Mouse (Mus musculus): Measurements from ENCODE around the gene Sertad4.
A peak's percentile ranks its signal among the peaks of the same experiment; 100 is the strongest.

Sertad4 gene

DNA sequence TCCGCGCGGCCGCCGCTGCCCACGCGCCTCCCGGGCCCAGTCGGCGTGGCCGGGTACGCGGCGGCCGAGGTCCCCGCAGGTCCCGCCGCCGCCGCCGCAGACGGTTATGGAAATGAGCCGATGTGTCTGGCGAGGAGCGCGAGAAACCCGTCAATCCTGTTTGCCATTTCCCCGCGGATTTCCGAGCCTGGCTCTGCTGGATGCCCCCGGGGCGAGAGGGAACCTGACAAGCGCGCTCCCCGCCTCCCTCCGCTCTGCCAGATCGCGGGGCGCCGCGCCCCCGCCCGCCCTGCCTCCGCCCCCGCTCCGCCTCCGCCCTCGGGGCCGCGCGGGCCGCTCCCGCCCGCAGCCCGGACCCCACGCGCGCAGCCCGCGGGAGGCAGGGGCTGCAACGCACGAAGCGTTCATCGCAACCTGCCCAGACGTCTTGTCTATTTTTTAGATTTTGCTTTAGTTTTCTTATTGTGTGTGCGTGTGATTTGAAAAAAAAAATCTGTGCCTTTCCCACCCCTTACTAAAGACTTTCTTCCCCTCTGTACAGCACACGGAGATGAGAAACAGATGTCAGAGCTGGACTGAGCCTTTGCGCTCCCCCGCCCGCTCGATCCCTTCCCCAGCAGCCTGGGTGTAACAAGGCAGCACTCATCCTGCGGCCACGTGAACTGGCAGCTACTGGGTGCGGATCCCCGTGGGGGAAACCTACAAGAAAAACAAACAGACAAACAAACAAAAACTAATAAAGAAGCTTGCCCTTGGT, at the start of gene Sertad4:
Sertad4 (minus strand) TSS at position 283 of the 757 bp plus-strand sequence.
- peak; percentile 64 to 73 for DNase-seq (ENCODE audit: low spot score in 2 of 2)

- no peak for DNase-seq (ENCODE audit: low spot score in 2 of 2)
Observed at GRCm38 (mm10) chr1:192901516-192901915, 46.0 kb upstream of the Sertad4 start.

DNA sequence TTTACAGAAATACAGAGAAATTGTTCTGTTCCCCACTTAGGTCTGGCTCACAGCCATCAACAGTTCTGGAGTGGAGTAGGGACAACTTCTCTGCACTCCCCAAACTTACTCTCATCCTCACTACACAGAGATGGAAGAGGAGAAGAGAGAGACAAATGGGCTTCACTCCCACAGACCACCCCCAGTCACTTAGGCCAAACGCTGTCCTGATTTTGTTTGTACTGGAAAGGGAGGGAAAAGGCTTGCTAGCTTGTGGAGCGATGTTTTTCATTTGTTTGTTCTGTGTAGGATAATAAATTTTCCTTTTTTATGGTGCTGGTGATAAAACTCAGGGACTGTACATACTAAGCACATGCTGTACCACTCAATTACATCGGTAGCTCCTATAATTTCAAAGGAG, 45.4 kb upstream of the Sertad4 start:
- DNase-seq (ENCODE audit: low spot score in 2 of 2), result no peak

DNA sequence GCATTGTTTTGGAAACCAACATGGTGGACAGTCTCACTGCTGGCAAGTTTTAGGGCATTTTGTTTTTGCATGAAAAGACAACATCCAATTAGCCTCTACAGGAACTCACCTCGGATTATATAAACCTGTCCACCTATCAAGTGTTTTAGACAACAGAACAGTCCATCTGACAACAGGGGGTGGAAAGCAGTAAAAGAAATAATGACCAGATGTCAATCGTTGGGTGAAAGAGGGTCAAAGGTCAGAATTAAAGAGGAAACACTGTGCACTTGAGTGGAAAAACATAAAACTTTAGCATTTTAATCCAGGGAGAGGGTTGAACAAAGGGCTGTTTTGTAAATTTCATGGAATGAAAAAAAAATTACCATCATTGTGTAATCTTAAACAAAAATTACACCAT, 43.2 kb upstream of the Sertad4 start:
- no peak for DNase-seq (ENCODE audit: low spot score in 2 of 2)

GRCm38 (mm10) chr1:192897218-192897617, 41.7 kb upstream of the Sertad4 start:
- no peak for DNase-seq (ENCODE audit: low spot score in 2 of 2)

- no peak for DNase-seq (ENCODE audit: low spot score in 2 of 2)
Observed at GRCm38 (mm10) chr1:192896076-192896475, 40.5 kb upstream of the Sertad4 start.

- no peak for DNase-seq (ENCODE audit: low spot score in 2 of 2)
Observed at GRCm38 (mm10) chr1:192890716-192891115, 35.2 kb upstream of the Sertad4 start.

- no peak for DNase-seq (ENCODE audit: low spot score in 2 of 2)
Observed at GRCm38 (mm10) chr1:192882617-192883295, 27.2 kb upstream of the Sertad4 start.

- no peak for DNase-seq (ENCODE audit: low spot score in 2 of 2)
Observed at GRCm38 (mm10) chr1:192880130-192880529, 24.6 kb upstream of the Sertad4 start.

GRCm38 (mm10) chr1:192879086-192879580, 23.6 kb upstream of the Sertad4 start:
- DNase-seq (ENCODE audit: low spot score in 2 of 2), result no peak

DNA sequence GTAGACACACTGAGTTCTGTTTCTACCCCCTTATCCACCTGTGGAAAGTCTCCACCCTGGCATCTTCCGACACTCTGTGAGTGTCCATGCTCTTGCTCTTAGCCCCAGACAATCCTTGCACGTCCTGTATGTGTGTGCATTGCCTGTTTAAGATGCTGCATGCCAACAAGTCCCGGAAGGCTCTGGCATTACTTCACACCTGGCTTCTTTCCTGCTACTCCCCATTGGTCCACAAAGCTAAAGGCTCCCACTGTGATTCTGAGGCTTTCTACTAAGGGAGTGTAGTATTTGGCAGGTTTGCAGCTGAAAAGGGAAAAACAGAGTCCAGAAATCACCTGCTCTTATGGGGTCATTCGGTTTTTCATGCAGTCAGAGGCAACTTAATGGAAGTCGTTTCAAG, 17.3 kb upstream of the Sertad4 start:
- no peak for DNase-seq (ENCODE audit: low spot score in 2 of 2)

GRCm38 (mm10) chr1:192869761-192870160, 14.2 kb upstream of the Sertad4 start:
- DNase-seq (ENCODE audit: low spot score in 2 of 2), result no peak

DNA sequence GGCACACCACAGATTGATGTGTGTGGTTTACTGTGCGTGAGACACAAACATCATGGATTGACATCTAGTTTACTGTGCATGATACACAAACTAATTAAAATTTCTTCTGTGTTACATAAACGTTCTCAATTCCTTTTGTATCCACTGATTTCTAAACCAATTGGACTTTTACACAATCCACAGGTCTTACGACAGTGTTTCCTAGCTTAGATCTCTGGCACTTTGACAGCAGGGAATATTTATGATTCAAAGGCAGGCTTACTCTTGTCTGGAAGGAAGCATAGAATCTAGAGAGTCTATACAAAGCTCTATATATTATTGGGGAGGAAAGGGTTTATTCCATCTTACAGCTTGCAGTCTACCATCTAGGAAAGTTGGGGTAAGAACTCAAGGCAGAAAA, 8.9 kb upstream of the Sertad4 start:
- no peak for DNase-seq (ENCODE audit: low spot score in 2 of 2)

DNA sequence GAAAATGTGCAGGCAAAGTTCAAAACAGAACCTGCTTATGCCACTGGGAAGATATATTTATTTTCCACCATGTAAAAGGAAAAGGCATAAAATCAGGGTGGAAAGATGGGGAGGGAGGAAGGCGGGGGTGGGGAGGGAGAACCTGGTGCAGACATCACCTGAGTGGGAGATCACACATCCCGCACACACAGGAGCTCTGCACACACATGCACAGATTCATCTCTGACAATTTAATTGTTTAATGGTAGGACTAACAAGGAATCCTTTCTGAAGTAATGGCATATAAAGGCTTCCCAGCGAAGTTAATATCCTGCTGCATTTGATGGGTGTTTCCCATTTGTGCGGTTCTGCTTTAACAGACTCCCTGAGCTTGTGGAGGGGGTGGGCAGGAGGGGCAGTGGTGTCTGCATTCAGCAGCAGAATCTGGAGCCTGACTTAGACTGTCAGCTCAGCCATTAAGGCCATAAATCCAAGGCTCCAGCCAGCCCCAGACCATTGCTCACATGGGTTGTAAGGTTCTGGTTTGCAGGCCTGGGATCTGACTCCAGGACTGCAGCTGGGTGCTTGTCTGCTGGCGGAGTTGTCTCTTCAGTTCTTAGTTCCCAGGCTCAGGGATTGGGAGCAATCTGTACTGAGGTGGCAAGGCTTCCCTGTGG, 5.9 kb upstream of the Sertad4 start:
- no peak for DNase-seq (ENCODE audit: low spot score in 2 of 2)

DNA sequence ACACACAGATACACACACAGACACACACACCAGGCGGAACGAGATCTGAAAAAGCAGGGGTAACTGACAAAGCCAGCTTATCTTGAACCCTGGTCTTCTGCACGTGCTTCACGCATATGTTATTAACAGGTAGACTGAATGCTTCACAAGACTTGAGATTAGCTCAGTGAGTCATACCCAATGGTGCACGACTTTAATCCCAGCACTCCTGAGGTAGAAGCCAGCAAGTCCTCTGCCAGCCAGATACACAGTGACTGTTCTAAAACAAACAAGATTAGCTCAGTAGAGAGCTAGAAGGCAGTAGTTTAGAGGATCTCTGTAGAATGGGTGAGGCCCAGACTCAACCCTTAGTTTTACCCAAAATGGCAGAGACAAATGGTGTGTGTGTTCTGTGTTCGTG, 4.7 kb upstream of the Sertad4 start:
- no peak for DNase-seq (ENCODE audit: low spot score in 2 of 2)

- DNase-seq (ENCODE audit: low spot score in 2 of 2), result no peak
Observed at GRCm38 (mm10) chr1:192857582-192857981, 2.0 kb upstream of the Sertad4 start.

DNA sequence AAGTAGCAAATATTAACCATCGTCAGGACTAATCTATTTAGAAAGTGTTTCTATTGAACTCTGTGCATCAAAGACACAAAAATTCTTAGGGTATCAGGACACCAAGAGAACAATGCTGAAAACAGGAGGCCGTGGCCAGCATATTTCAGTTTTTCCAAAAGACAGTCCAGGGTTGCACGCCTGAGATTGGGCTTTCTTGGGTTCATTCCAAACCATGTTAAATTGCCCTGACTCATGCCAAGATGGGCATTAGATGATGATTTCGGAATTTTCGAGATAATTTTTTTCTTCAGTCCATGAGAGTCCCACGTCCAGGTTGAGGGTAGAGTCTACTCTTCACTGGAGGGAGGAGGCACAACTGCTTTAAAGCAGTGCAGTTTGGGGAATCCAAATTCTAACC, 1.4 kb upstream of the Sertad4 start:
- DNase-seq (ENCODE audit: low spot score in 2 of 2), result no peak

DNA sequence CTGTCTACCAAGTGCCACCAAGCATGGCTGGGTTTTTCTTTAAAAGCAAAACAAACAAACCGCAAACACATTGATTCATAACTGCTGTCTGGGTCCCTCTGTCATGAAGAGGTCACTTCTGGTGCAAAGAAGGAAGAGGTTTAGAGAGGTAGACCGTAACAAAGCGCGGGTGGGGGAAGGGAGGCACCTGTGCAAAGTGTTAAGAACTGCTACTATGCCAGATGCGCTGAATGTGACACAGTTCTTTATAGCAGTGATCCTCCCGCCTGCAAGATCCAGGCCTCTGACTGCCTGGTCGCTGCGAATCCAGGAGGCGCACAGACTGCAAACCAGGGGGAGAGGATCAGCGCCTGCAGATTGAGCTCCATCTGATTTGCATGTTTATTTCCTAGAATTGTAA, 855 bp upstream of the Sertad4 start:
- no peak for DNase-seq (ENCODE audit: low spot score in 2 of 2)

DNA sequence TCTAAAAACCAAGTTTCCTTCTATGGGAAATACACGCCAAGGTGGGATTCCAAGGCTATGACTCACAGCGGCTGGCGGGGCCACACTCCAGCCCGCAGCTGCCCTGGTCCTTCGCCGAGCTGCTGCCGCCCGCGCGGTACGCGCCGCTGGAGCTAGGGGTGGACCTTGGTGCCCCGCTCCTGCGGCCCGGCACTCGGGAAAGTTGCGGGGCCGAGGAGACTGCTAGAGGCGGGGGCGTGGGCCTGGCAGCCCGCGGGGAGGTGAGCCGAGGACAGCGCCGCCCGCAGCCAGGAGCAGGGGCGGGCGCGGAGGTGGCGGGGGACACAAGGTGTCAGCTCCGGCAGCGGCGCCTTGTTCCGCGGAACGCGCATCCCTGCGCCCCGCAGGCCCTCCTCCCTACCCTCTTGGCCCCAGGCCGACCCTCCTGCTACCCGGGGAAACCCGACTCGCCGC, 711 bp downstream of the Sertad4 start:
- peak; percentile 56 to 67 for DNase-seq (ENCODE audit: low spot score in 2 of 2)

DNA sequence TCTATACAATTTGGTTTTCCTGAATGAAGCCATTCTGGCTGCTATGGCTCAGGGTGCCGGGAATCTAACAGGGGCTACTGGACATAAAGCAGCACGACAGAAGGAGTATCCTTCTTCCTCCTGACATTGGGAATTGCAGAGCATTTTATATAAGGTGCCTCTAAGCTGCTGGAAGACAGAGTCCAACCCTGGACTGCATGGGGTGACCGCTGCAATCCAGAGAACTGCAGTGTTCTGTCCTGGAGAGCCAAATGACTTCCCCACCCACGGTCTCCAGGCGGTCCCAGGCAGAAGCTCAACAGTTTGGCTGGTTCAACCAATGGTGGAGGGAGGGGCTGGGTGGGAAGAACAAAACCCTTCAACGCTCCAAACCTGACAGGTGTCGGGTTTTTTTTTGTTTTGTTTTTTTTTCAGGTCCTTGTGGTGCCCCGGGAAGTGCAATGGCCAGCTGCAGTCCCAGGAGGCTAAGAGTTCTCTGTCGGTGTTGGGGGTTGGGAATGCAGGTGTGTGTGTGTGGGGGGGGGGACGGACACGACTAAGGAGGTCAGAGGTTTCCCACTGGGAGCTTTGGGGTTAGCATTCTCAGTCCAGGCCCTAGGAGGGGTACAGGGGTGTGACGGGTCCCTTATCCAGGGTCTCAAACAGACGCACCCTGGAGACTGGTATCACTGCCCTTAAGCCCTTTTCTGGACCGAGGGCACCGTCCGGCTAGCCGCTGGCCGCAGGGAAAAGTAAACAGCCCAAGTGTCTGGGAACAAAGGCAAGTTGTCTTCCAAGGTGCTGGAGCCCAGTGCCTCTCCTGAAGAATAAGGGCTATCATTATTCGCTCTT, 1.4 kb downstream of the Sertad4 start:
- DNase-seq (ENCODE audit: low spot score in 2 of 2), result no peak

- DNase-seq (ENCODE audit: low spot score in 2 of 2), result no peak
Observed at GRCm38 (mm10) chr1:192853429-192853828, 2.1 kb downstream of the Sertad4 start.

GRCm38 (mm10) chr1:192852047-192852446, 3.5 kb downstream of the Sertad4 start:
- no peak for DNase-seq (ENCODE audit: low spot score in 2 of 2)

Data from urinary bladder, postnatal 4 days (tissue).